Mouse (Mus musculus) midbrain, postnatal 0 days (tissue): ENCODE results near the gene Aida. TPM values are rescaled to one million over a fixed set of nuclear protein-coding genes. Genes with fewer than 3 reads are reported as not detected.

Experiments
- ATAC-seq: fragments of 200-750 bp; cut with Nextera tagmentation; 2 replicates; pipeline ENCODE4 v1.8.0; 2017; ENCODE audit warnings: moderate number of reproducible peaks, mild to moderate bottlenecking, moderate TSS enrichment, moderate library complexity; ENCODE audit not compliant: low FRiP score
- DNase-seq: peaks from one replicate; pipeline ENCODE4 v3.0.0-alpha.2; 2015; ENCODE audit warnings: low spot score
- H3K27ac ChIP-seq: fragments of 300-500 bp; sonication (generic); 2 replicates; pipeline ENCODE4 v1.5.1; 2014; ENCODE audit warnings: low read depth, mild to moderate bottlenecking, low read length, mixed read lengths
- H3K27me3 ChIP-seq: fragments of 300-500 bp; sonication (generic); 2 replicates; pipeline ENCODE4 v1.6.1; 2014; ENCODE audit warnings: low read length, control low read depth, mixed read lengths; ENCODE audit not compliant: insufficient read depth
- H3K36me3 ChIP-seq: fragments of 300-500 bp; sonication (generic); 2 replicates; pipeline ENCODE4 v1.6.1; 2014; ENCODE audit warnings: low read length, control low read depth, mixed read lengths; ENCODE audit not compliant: insufficient read depth
- H3K4me1 ChIP-seq: fragments of 300-500 bp; sonication (generic); 2 replicates; pipeline ENCODE4 v1.6.1; 2014; ENCODE audit warnings: mild to moderate bottlenecking, control low read depth, antibody characterized with exemption, low read length, mixed read lengths; ENCODE audit not compliant: insufficient read depth
- H3K4me2 ChIP-seq: fragments of 300-500 bp; sonication (generic); 2 replicates; pipeline ENCODE4 v1.6.1; 2014; ENCODE audit warnings: low read depth, mild to moderate bottlenecking, low read length, mixed read lengths; ENCODE audit not compliant: poor library complexity, severe bottlenecking
- H3K4me3 ChIP-seq: fragments of 300-500 bp; sonication (generic); 2 replicates; pipeline ENCODE4 v1.5.1; 2014; ENCODE audit warnings: low read depth, mild to moderate bottlenecking, low read length, moderate library complexity
- H3K9ac ChIP-seq: fragments of 300-500 bp; sonication (generic); replicated peaks from 2 replicates; pipeline ENCODE4 v1.6.1; 2014; ENCODE audit warnings: mild to moderate bottlenecking, low read length, moderate library complexity, mixed read lengths; ENCODE audit not compliant: poor library complexity, severe bottlenecking
- H3K9me3 ChIP-seq: fragments of 300-500 bp; sonication (generic); 2 replicates; pipeline ENCODE4 v1.6.1; 2016; ENCODE audit warnings: low read length, control low read depth
- CTCF ChIP-seq: IDR thresholded peaks from 2 replicates; pipeline ENCODE4 v1.5.1; 2016; ENCODE audit warnings: antibody characterized with exemption, mild to moderate bottlenecking
- WGBS: fragments of 180-500 bp; shearing (Covaris S2); extraction: QIAGEN DNeasy Blood & Tissue Kit; methylation state at CpG from one replicate; pipeline ENCODE4 v1.1.7; 2014; 5-methylcytosine and 5-hydroxymethylcytosine counted together
- polyA plus RNA-seq: library from polyadenylated mRNA; unstranded; fragments of >200 nt; fragmentation: Nextera tagmentation; extraction: Ambion mirVana; gene quantifications from 2 replicates; pipeline ENCODE4 v1.2.1, GENCODE M21; 2015
- total RNA-seq: library from RNA; depleted of rRNA; stranded (reverse); fragments of >200 nt; gene quantifications from 2 replicates; pipeline ENCODE4 v1.2.3, GENCODE M21; 2014; rRNA removed

Gene Aida
- total and polyA plus RNA-seq, 2 experiments from 2014 or later: 44.8 to 64.5 TPM

- H3K4me2 ChIP-seq: peak overlapping the region; percentile 93
- H3K9me3 ChIP-seq: no peaks in the 10 kb centered on the region
- H3K9ac ChIP-seq: peak overlapping the region; percentile 79
- H3K4me1 ChIP-seq: peaks cover 5% of the 10 kb centered on the region; the same call in 1 of the 2 replicates
- peaks cover 12% of the 10 kb centered on the region for H3K36me3 ChIP-seq
- H3K4me3 ChIP-seq: peak overlapping the region; percentile 72
- ATAC-seq: peak; percentile 67
- H3K27me3 ChIP-seq: no peaks in the 10 kb centered on the region
- DNase-seq: peak; percentile 6
- 1% methylated on average over 56 of the region's 56 CpGs for WGBS
- peak overlapping the region; percentile 71 for H3K27ac ChIP-seq
- 0 out of 2 replicates have a peak, but pooled peaks have one; percentile 2 for TF ChIP-seq CTCF
These were observed 72.4 kb downstream of the Aida start for GRCm38 (mm10) chr1:183368601-183369400.

- peak; percentile 99 for ATAC-seq
- Histone ChIP-seq H3K9me3 (no peaks in the 10 kb centered on the region), H3K36me3 (peaks cover 5% of the 10 kb centered on the region), H3K4me2 (peak within 1 kb of the TSS; percentile 93), H3K4me3 (peak within 1 kb of the TSS; percentile 72), H3K9ac (peak within 1 kb of the TSS; percentile 79), H3K27ac (peak within 1 kb of the TSS; percentile 71), H3K4me1 (peaks cover 5% of the 10 kb centered on the region; the same call in 1 of the 2 replicates), H3K27me3 (no peaks in the 10 kb centered on the region)
- WGBS: under 1% methylated on average over 45 of the region's 51 CpGs
- TF ChIP-seq CTCF: no peak; the same call in 1 of the 2 replicates
- peak; percentile 98 for DNase-seq
These were observed 73.1 kb downstream of the Aida start, which contains the start of gene Mia3 for GRCm38 (mm10) chr1:183369427-183370014. Gene Mia3 (minus strand): TSS chr1:183369553.

- no peak for ATAC-seq
- H3K4me3 ChIP-seq: no peak overlapping the region
- H3K4me1 ChIP-seq: no peaks in the 10 kb centered on the region
- no peak overlapping the region for H3K27ac ChIP-seq
- H3K27me3 ChIP-seq: no peaks in the 10 kb centered on the region
- DNase-seq: no peak
- H3K9ac ChIP-seq: no peak overlapping the region
- 79% methylated on average over 5 of the region's 5 CpGs for WGBS
- TF ChIP-seq CTCF: peak; percentile 4; the same call in 1 of the 2 replicates
- no peaks in the 10 kb centered on the region for H3K36me3 ChIP-seq
- no peak overlapping the region for H3K4me2 ChIP-seq
- H3K9me3 ChIP-seq: no peaks in the 10 kb centered on the region
These were observed 78.3 kb downstream of the Aida start for GRCm38 (mm10) chr1:183374728-183375127.

Other genes with a start within 250 kb of the Aida start
- 12.3 and 14.1 TPM in 2 replicates for gene Disp1, start 75.1 kb upstream of the Aida start, total RNA-seq
- 7.6 TPM in 2 replicates for gene Disp1, start 75.1 kb upstream of the Aida start, polyA plus RNA-seq
- 120 and 127 TPM in 2 replicates for gene Brox, start 679 bp downstream of the Aida start, total RNA-seq
- 88.5 and 89.1 TPM in 2 replicates for gene Brox, start 679 bp downstream of the Aida start, polyA plus RNA-seq
- gene Mia3, start 73.0 kb downstream of the Aida start, total RNA-seq: 132 and 137 TPM in 2 replicates
- gene Mia3, start 73.0 kb downstream of the Aida start, polyA plus RNA-seq: 87.9 and 108 TPM in 2 replicates
- 13.6 and 17.6 TPM in 2 replicates for gene Taf1a, start 92.4 kb downstream of the Aida start, total RNA-seq
- gene Taf1a, start 92.4 kb downstream of the Aida start, polyA plus RNA-seq: 10.2 and 10.3 TPM in 2 replicates
- 0.22 and 0.24 TPM in 2 replicates for gene Hhipl2, start 121.6 kb downstream of the Aida start, total RNA-seq
- gene Hhipl2, start 121.6 kb downstream of the Aida start, polyA plus RNA-seq: 0.17 TPM in 1 of 2 replicates, not detected in the other